In the genomic region with DNA sequence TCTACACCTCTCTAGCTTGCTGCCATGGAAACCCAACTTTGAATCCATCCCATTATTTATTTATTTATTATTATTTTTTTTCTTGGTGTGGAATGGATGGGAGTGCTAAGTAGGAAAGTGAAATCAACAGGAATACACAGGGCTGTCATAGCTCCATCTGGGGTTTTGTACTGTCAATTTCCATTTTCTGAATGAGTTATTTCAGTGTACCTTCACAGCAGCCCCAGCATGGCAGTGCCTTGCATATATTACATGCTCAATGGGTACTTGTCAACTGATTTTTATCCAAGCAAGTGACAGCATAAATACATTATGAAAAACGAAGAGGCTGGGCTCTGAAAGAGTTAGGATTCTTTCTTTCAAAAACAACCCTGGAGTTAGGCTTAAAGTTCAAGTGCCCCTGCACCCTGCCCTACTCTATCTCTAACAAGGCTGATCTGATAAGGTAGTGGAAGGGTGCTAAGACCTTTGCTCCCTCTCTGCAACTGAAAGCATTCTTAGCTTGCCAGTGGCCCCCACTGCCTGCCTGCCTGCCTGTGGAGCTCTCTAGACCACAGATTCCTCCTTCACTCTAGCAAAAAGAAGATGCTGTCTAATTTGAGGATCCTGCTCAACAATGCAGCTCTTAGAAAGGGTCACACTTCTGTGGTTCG, we compare ENCODE assay signal across 17 mouse cellular contexts. TPM values are rescaled to one million over a fixed set of nuclear protein-coding genes. Genes with fewer than 3 reads are reported as not detected.
A peak's percentile ranks its signal among the peaks of the same experiment; 100 is the strongest.
DNase-seq lines count a peak whose midpoint lies in the region; ATAC-seq and TF ChIP-seq lines count a peak whose summit lies in the region.
"Had no signal": no experiment of that assay in that cellular context is flagged by ENCODE, and none has a peak within 500 bp of the region (broad histone marks: within the 10 kb centered on the region; RNA-seq: fewer than 3 reads in every experiment).

A gene (plus strand): TSS at position 454 of the 653 bp plus-strand sequence.

- no peak within 1 kb of the TSS for H3K9ac ChIP-seq in hindbrain, embryonic 15.5 days
- peak within 1 kb of the TSS; percentile 40; the same call in 1 of the 2 replicates for H3K9ac ChIP-seq in intestine, embryonic 16.5 days (ENCODE audit: low read depth, low read length)
- H3K9ac ChIP-seq in liver, postnatal 0 days (replicated peaks) = no peak within 1 kb of the TSS

- no peaks in the 10 kb centered on the region for H3K36me3 ChIP-seq in hindbrain, embryonic 15.5 days
- H3K36me3 ChIP-seq in hindbrain, embryonic 10.5 days = no peaks in the 10 kb centered on the region
- H3K36me3 ChIP-seq in intestine, embryonic 16.5 days (ENCODE audit: control insufficient read depth, insufficient read depth, low read length) = no peaks in the 10 kb centered on the region
- no peaks in the 10 kb centered on the region for H3K36me3 ChIP-seq in liver, postnatal 0 days (replicated peaks; ENCODE audit: insufficient read depth, low read length)
- H3K36me3 ChIP-seq: heart, embryonic 10.5 days had no signal

- H3K4me3 ChIP-seq in hindbrain, embryonic 15.5 days = no peak within 1 kb of the TSS
- H3K4me3 ChIP-seq in hindbrain, embryonic 10.5 days = no peak within 1 kb of the TSS
- H3K4me3 ChIP-seq in brown adipose tissue, adult 24 weeks (ENCODE audit: insufficient read depth, low read depth, low read length) = no peak within 1 kb of the TSS
- H3K4me3 ChIP-seq in intestine, embryonic 16.5 days (ENCODE audit: low read length) = peak within 1 kb of the TSS; percentile 40
- peak within 1 kb of the TSS; percentile 26 for H3K4me3 ChIP-seq in liver, postnatal 0 days (ENCODE audit: low read depth, low read length)
- H3K4me3 ChIP-seq: heart, embryonic 10.5 days had no signal

- ATAC-seq in hindbrain, embryonic 15.5 days (ENCODE audit: low FRiP score, low read depth) = 0 out of 2 replicates have a peak, but pooled peaks have one; percentile 51
- ATAC-seq in intestine, embryonic 16.5 days = peak; percentile 97
- ATAC-seq in liver, postnatal 0 days = peak; percentile 60
- ATAC-seq: Patski had no signal

- DNase-seq in hindbrain, embryonic 10.5 days (ENCODE audit: low spot score) = no peak
- DNase-seq in liver, postnatal 0 days = no peak
- no peak for DNase-seq in layer of hippocampus, adult 18-20 months (ENCODE audit: low spot score in 2 of 2)
- no peak for DNase-seq in c-Kit-positive CD71-positive TER-119-positive erythroid progenitor cells, embryonic 14.5 days (ENCODE audit: low spot score)
- DNase-seq: kidney, adult 8-10 months had no signal

- no peaks in the 10 kb centered on the region for H3K4me1 ChIP-seq in hindbrain, embryonic 15.5 days (replicated peaks)
- H3K4me1 ChIP-seq in hindbrain, embryonic 10.5 days (replicated peaks) = no peaks in the 10 kb centered on the region; the same call in 1 of the 2 replicates
- H3K4me1 ChIP-seq in brown adipose tissue, adult 24 weeks (ENCODE audit: control insufficient read depth, insufficient read depth, insufficient read length, low read length) = no peaks in the 10 kb centered on the region
- H3K4me1 ChIP-seq in intestine, embryonic 16.5 days (ENCODE audit: control insufficient read depth, insufficient read depth, low read length) = no peaks in the 10 kb centered on the region
- H3K4me1 ChIP-seq in liver, postnatal 0 days (ENCODE audit: insufficient read depth) = no peaks in the 10 kb centered on the region; the same call in 1 of the 2 replicates
- H3K4me1 ChIP-seq: heart, embryonic 10.5 days had no signal

- H3K9me3 ChIP-seq in hindbrain, embryonic 15.5 days = no peaks in the 10 kb centered on the region
- H3K9me3 ChIP-seq in hindbrain, embryonic 10.5 days = no peaks in the 10 kb centered on the region
- no peaks in the 10 kb centered on the region for H3K9me3 ChIP-seq in intestine, embryonic 16.5 days (ENCODE audit: control insufficient read depth, low read length)
- H3K9me3 ChIP-seq in liver, postnatal 0 days (ENCODE audit: low read length) = no peaks in the 10 kb centered on the region
- H3K9me3 ChIP-seq: heart, embryonic 10.5 days had no signal

- TF ChIP-seq CTCF in liver, postnatal 0 days (IDR thresholded peaks at IDR 0.05; ENCODE audit: low read depth) = no peak

- WGBS in hindbrain, embryonic 15.5 days = 44% methylated on average over 2 of the region's 2 CpGs
- WGBS in hindbrain, embryonic 10.5 days = 50% methylated on average over 2 of the region's 2 CpGs
- 48% methylated on average over 2 of the region's 2 CpGs for WGBS in intestine, embryonic 16.5 days
- WGBS in liver, postnatal 0 days (ENCODE audit: insufficient replicate concordance) = 23% methylated on average over 2 of the region's 2 CpGs

- no peak within 1 kb of the TSS for H3K4me2 ChIP-seq in hindbrain, embryonic 15.5 days
- H3K4me2 ChIP-seq in intestine, embryonic 16.5 days (ENCODE audit: low read depth, low read length) = peak within 1 kb of the TSS; percentile 31
- peak within 1 kb of the TSS; percentile 42 for H3K4me2 ChIP-seq in liver, postnatal 0 days (ENCODE audit: low read depth, low read length)

- no peaks in the 10 kb centered on the region for H3K27me3 ChIP-seq in hindbrain, embryonic 15.5 days
- no peaks in the 10 kb centered on the region for H3K27me3 ChIP-seq in hindbrain, embryonic 10.5 days (ENCODE audit: insufficient read depth, poor library complexity, severe bottlenecking)
- H3K27me3 ChIP-seq in intestine, embryonic 16.5 days (replicated peaks; ENCODE audit: control insufficient read depth, insufficient read depth, low read length) = no peaks in the 10 kb centered on the region
- H3K27me3 ChIP-seq in liver, postnatal 0 days (ENCODE audit: insufficient read depth, low read length) = no peaks in the 10 kb centered on the region
- H3K27me3 ChIP-seq: CH12.LX had no signal

- no peak within 1 kb of the TSS for H3K27ac ChIP-seq in hindbrain, embryonic 15.5 days (replicated peaks)
- H3K27ac ChIP-seq in hindbrain, embryonic 10.5 days = no peak within 1 kb of the TSS
- peak within 1 kb of the TSS; percentile 48 for H3K27ac ChIP-seq in brown adipose tissue, adult 24 weeks (replicated peaks; ENCODE audit: low read depth, low read length)
- H3K27ac ChIP-seq in intestine, embryonic 16.5 days (ENCODE audit: low read length) = peak within 1 kb of the TSS; percentile 41
- H3K27ac ChIP-seq in liver, postnatal 0 days (ENCODE audit: low read depth) = peak within 1 kb of the TSS; percentile 44; the same call in 1 of the 2 replicates
- H3K27ac ChIP-seq: heart, embryonic 10.5 days; macrophage had no signal

- no peak for TF ChIP-seq EP300 in liver, postnatal 0 days (IDR thresholded peaks at IDR 0.05; ENCODE audit: low read depth)

RNA-seq across cellular contexts. Expression of the gene that starts here (rescaled TPM):
- polyA plus RNA-seq in hindbrain, embryonic 15.5 days (2015; fragmentation: Nextera tagmentation; extraction: Ambion mirVana) = 0.18 TPM in 1 of 2 replicates, not detected in the other
- polyA plus RNA-seq in hindbrain, embryonic 10.5 days (2016; fragmentation: Nextera tagmentation; extraction: Ambion mirVana) = not detected in 2 replicates
- polyA plus RNA-seq in brown adipose tissue, adult 24 weeks (2012; ENCODE audit: insufficient read depth, insufficient read length, missing spikeins) = not detected in 2 replicates
- 87.6 and 103 TPM in 2 replicates for polyA plus RNA-seq in intestine, embryonic 16.5 days (2015; fragmentation: Nextera tagmentation; extraction: Ambion mirVana)
- polyA plus RNA-seq in liver, postnatal 0 days (2015; fragmentation: Nextera tagmentation; extraction: Ambion mirVana) = 86.1 and 90.2 TPM in 2 replicates
- not detected for total RNA-seq in layer of hippocampus, adult 18-20 months (2021)
- total RNA-seq: gastrocnemius, adult 8-10 months; hematopoietic stem cell, adult 5-6 weeks; left cerebral cortex, postnatal 25 days; neutrophil, adult 5-6 weeks had no signal
- polyA plus RNA-seq: cortical plate, adult 2 months; macrophage; Patski had no signal

Comparison
In these comparisons a context has a peak if more than half of its experiments do, and no peak if none do; other contexts are left out.
1. RNA of the gene that starts here (polyA plus RNA-seq): 87.6 to 103 TPM in intestine, embryonic 16.5 days and 86.1 to 90.2 TPM in liver, postnatal 0 days; not detected in brown adipose tissue, adult 24 weeks, 0.18 TPM in hindbrain, embryonic 15.5 days and not detected in hindbrain, embryonic 10.5 days; every median in the first group is over 10 times any median in the second.
2. Peak in ATAC-seq in hindbrain, embryonic 15.5 days; RNA of the gene not detected or under 1 TPM.
3. H3K27ac ChIP-seq: peak in brown adipose tissue, adult 24 weeks (single experiment), intestine, embryonic 16.5 days (single experiment) and liver, postnatal 0 days (single experiment); none in hindbrain, embryonic 15.5 days (single experiment) and hindbrain, embryonic 10.5 days (single experiment).
4. H3K4me3 ChIP-seq: peak in intestine, embryonic 16.5 days (single experiment) and liver, postnatal 0 days (single experiment); none in hindbrain, embryonic 15.5 days (single experiment), hindbrain, embryonic 10.5 days (single experiment) and brown adipose tissue, adult 24 weeks (single experiment).
5. Peak in every context shown above with its lines, with median percentiles within 50 percentile points of each other: ATAC-seq.